Mouse (Mus musculus) limb, embryonic 12.5 days (tissue): ENCODE measurements at regions not wholly inside any gene's neighbourhood (a gene's known extent, or its start where the extent isn't known, plus 50 kb on each side); places are given as distances from the start of the nearest gene placed in this dataset.

Experiments
- ATAC-seq: fragments of 200-750 bp; cut with Nextera tagmentation; 2 replicates; pipeline ENCODE4 v1.8.0; 2017; ENCODE audit warnings: low read depth, moderate TSS enrichment; ENCODE audit not compliant: insufficient number of reproducible peaks, insufficient read depth, low FRiP score, low TSS enrichment
- H3K27ac ChIP-seq: fragments of 300-500 bp; sonication (generic); 2 replicates; pipeline ENCODE4 v1.5.1; 2016; ENCODE audit warnings: mild to moderate bottlenecking, moderate library complexity
- H3K27me3 ChIP-seq: fragments of 300-500 bp; sonication (generic); 2 replicates; pipeline ENCODE4 v1.6.1; 2016; ENCODE audit warnings: mild to moderate bottlenecking, moderate library complexity
- H3K36me3 ChIP-seq: fragments of 300-500 bp; sonication (generic); 2 replicates; pipeline ENCODE4 v1.6.1; 2016; ENCODE audit warnings: mild to moderate bottlenecking, moderate library complexity
- H3K4me1 ChIP-seq: fragments of 300-500 bp; sonication (generic); replicated peaks from 2 replicates; pipeline ENCODE4 v1.6.1; 2016
- H3K4me2 ChIP-seq: fragments of 300-500 bp; sonication (generic); 2 replicates; pipeline ENCODE4 v1.6.1; 2016; ENCODE audit warnings: mild to moderate bottlenecking, moderate library complexity
- H3K4me3 ChIP-seq: fragments of 300-500 bp; sonication (generic); replicated peaks from 2 replicates; pipeline ENCODE4 v1.5.1; 2016; ENCODE audit warnings: mild to moderate bottlenecking
- H3K9ac ChIP-seq: fragments of 300-500 bp; sonication (generic); replicated peaks from 2 replicates; pipeline ENCODE4 v1.6.1; 2016; ENCODE audit warnings: mild to moderate bottlenecking, moderate library complexity
- H3K9me3 ChIP-seq: fragments of 300-500 bp; sonication (generic); 2 replicates; pipeline ENCODE4 v1.6.1; 2016; ENCODE audit warnings: mild to moderate bottlenecking, moderate library complexity
- WGBS: fragments of 180-500 bp; shearing (Covaris S2); methylation state at CpG from one replicate; pipeline ENCODE4 v1.1.7; 2016; 5-methylcytosine and 5-hydroxymethylcytosine counted together

DNA sequence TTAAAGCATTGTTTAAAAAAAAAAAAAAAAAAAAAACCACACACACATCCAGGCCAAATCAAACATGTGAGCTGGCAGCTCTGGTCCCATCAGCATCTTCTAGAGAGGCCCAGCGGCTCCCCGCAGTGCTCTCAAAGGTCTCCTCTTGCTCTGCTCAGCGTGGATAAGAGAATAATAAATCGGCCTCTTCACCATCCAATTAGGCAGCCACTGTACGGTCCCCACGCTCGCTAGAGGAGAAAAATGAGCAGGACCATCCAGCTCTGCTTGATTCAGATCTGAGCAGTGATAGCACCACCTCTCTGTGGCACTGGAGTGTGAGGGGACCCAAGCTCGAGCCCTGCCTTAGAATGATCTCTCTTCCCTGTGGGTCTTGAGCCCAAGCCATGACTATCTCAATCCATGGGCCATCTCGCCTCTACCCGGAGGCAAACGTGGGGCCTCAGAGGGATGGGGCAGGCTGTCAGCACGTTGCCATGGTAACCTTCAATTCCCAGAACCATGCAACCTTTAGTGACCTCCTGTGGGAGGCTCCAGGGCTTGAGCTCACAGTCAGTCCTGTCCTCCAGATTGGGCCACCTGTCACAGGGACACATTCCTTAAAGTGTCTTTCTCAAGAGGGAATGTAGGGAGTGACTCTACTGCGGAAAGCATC, 273.6 kb upstream of the Prok2 start:
- WGBS, result 43% methylated on average over 13 of the region's 13 CpGs
- H3K9me3 ChIP-seq, result no peaks in the 10 kb centered on the region
- no peak overlapping the region for H3K27ac ChIP-seq
- no peak overlapping the region for H3K9ac ChIP-seq
- ATAC-seq, result no peak
- no peak overlapping the region for H3K4me2 ChIP-seq
- H3K27me3 ChIP-seq, result peaks cover 97% of the 10 kb centered on the region
- H3K36me3 ChIP-seq, result no peaks in the 10 kb centered on the region
- H3K4me3 ChIP-seq, result no peak overlapping the region
- H3K4me1 ChIP-seq, result peaks cover 25% of the 10 kb centered on the region

DNA sequence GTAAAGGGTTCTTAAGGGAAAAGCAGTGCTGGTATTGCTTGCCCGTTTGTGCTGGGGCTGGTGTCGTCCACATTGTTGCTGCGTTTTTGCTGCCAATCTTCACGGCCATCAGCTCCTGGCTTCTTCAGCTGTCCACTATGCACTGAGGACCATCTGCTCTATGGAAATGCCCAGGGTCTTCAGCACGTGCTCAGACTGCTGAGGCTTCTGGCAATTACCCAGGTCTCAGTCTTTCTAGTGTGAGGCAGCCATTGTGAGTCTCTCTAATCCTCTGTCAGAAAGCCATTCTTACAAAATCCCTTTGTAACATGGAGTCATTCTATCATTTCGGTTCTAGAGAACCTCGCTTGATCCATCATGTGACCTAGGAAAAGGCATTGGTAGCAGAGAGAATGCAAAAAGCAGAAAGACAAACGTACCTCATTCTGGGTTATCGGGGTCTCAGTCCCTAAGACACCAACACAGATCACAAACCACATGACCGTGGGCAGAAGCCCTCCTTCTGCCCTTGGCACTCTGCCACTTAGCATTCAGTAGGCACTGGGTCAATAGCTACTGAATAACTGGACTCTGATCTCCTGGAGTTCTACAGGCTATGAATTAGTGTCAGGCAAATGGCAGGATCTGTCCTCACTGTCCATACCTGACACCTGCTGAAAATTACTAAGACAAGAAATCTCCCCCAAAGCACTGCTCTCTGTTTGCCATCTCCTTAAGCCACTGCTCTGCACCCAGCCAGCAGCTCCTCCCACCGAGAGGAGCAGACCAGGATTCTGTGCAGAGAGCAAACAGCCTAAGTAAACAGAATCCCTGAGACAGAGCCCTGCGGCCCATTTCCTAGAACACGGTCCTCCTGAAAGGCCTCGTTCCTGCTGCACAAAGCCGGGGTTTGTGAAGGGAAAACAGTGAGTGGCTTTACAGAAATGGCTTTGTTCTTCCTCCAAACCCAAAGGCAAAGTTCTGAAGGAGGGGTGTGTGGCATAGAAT, 270.1 kb upstream of the Prok2 start:
- no peak for ATAC-seq
- WGBS, result 65% methylated on average over 15 of the region's 15 CpGs

DNA sequence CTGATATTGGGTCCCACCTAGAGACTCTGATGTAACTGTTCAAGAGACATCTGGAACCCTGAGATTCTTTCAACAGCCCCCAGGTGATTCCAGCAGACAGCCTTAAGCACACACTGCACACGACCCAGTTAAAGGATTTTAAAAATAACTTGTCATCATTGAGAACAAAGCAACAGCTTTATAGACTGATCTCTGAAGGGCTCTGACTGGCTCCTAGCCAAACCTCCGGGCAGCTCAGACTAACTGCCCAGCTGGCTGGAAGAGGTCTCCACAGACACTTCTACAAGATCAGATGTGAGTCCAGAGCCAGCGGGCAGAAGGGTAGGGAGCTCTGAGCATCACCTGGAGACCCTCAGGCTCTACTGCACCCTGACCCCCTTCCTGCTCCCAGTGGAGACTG, 267.8 kb upstream of the Prok2 start:
- H3K4me3 ChIP-seq, result no peak overlapping the region
- no peaks in the 10 kb centered on the region for H3K36me3 ChIP-seq
- no peak overlapping the region for H3K9ac ChIP-seq
- H3K9me3 ChIP-seq, result no peaks in the 10 kb centered on the region
- peaks cover 37% of the 10 kb centered on the region for H3K4me1 ChIP-seq
- WGBS, result 45% methylated on average over 3 of the region's 3 CpGs
- H3K4me2 ChIP-seq, result no peak overlapping the region
- peaks cover 45% of the 10 kb centered on the region for H3K27me3 ChIP-seq
- no peak overlapping the region for H3K27ac ChIP-seq
- no peak for ATAC-seq

More for the DNA sequence above, 270.1 kb upstream of the Prok2 start:
- no peaks in the 10 kb centered on the region for H3K36me3 ChIP-seq
- H3K27me3 ChIP-seq, result peaks cover 66% of the 10 kb centered on the region
- no peaks in the 10 kb centered on the region for H3K9me3 ChIP-seq
- H3K4me2 ChIP-seq, result no peak overlapping the region
- H3K4me3 ChIP-seq, result no peak overlapping the region
- peaks cover 42% of the 10 kb centered on the region for H3K4me1 ChIP-seq
- H3K27ac ChIP-seq, result no peak overlapping the region
- no peak overlapping the region for H3K9ac ChIP-seq

DNA sequence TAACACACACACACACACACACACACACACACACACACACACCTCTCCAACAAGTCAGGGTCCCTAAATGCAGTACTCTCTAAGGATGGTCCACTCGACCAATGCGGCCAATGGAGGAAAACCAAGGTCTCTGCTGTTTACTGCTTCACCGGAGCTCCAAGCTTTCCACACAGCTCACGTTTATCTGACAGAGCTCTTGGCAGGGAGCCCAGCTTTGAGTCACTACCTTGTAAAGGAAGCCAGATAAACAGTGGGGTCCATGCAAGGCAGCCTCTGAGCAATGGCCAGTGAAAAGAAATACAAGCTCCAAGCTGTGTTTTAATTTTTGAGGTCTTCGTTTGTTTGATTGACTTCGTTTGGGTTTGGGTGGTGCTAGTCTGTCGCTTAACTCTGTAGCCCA, 264.9 kb upstream of the Prok2 start:
- Histone ChIP-seq H3K27ac (peak overlapping the region; percentile 47; the same call in 1 of the 2 replicates), H3K4me3 (no peak overlapping the region), H3K9ac (no peak overlapping the region), H3K4me2 (no peak overlapping the region), H3K4me1 (peaks cover 29% of the 10 kb centered on the region), H3K27me3 (peaks cover 44% of the 10 kb centered on the region), H3K9me3 (no peaks in the 10 kb centered on the region), H3K36me3 (no peaks in the 10 kb centered on the region)
- ATAC-seq, result 0 out of 2 replicates have a peak, but pooled peaks have one; percentile 70
- WGBS, result 47% methylated on average over 7 of the region's 7 CpGs

DNA sequence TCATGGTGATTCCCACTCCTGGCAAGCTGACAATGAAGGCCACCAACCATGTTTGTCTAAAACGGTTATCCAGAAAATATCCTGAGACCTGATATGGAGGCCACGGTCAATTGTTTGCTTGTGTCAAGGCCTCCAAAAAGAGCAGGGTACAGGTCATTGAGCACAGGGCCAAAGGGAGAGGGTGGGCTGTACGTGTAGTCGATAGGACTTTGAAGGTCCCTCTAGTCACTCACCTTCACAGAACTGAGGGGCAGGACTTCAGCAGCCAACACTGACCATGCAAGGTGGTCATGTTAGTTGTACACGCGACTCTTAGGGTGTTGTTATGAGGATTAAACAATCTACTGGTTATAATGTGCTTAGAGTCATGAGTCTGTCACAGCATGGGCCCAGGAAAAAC, 264.4 kb upstream of the Prok2 start:
- peaks cover 32% of the 10 kb centered on the region for H3K4me1 ChIP-seq
- H3K36me3 ChIP-seq, result no peaks in the 10 kb centered on the region
- H3K4me3 ChIP-seq, result no peak overlapping the region
- no peak overlapping the region for H3K9ac ChIP-seq
- no peak for ATAC-seq
- 0 out of 2 replicates have a peak overlapping the region, but pooled peaks have one; percentile 47 for H3K27ac ChIP-seq
- peaks cover 44% of the 10 kb centered on the region for H3K27me3 ChIP-seq
- no peak overlapping the region for H3K4me2 ChIP-seq
- H3K9me3 ChIP-seq, result no peaks in the 10 kb centered on the region
- 85% methylated on average over 6 of the region's 6 CpGs for WGBS

DNA sequence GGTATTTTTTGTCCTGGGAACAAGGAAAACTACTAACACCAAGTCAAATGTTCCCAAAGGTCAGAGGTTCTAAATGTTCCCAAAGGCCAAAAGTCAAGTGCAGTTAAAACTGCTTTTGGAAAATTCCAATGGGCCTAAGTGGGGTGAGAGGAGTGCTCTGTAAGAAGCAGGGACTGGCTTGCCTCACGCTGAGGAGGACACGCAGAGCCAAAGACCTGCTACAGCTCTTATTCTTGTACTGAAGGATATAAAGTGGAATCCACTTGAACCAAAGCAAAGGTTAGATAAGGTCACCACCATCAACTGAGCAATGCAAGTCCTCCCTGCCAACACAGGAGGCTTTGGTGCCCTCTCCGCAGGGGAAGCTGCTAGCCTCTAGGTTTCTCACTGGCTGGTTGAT, 260.3 kb upstream of the Prok2 start:
- H3K4me1 ChIP-seq, result peaks cover 28% of the 10 kb centered on the region
- no peak overlapping the region for H3K27ac ChIP-seq
- no peak overlapping the region for H3K9ac ChIP-seq
- no peak for ATAC-seq
- H3K4me3 ChIP-seq, result no peak overlapping the region
- no peaks in the 10 kb centered on the region for H3K9me3 ChIP-seq
- peaks cover 67% of the 10 kb centered on the region for H3K27me3 ChIP-seq
- 81% methylated on average over 3 of the region's 3 CpGs for WGBS
- H3K36me3 ChIP-seq, result no peaks in the 10 kb centered on the region
- H3K4me2 ChIP-seq, result no peak overlapping the region

DNA sequence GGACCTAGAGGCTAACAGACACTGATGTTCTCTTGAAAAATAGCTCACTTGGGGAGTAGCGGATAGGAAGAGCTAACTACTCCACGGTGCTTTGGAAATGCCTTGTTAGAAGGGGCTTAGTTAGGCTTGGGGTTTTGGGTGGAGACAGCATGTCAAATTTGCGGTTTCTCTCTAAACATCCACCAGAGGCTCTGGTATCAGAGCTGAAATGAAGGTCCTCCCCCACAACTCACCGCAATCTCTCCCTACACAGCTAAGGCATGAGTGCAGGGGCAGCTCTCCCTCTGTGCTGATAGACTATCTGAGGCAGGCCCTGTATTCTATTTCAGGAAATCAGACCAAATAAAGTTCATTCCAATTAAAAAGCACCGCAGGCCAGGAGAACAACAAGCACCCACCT, 259.1 kb upstream of the Prok2 start:
- H3K9me3 ChIP-seq, result no peaks in the 10 kb centered on the region
- H3K9ac ChIP-seq, result no peak overlapping the region
- H3K4me2 ChIP-seq, result no peak overlapping the region
- H3K4me3 ChIP-seq, result no peak overlapping the region
- peaks cover 19% of the 10 kb centered on the region for H3K4me1 ChIP-seq
- no peak overlapping the region for H3K27ac ChIP-seq
- H3K27me3 ChIP-seq, result peaks cover 76% of the 10 kb centered on the region
- ATAC-seq, result no peak
- 41% methylated on average over 5 of the region's 5 CpGs for WGBS
- H3K36me3 ChIP-seq, result no peaks in the 10 kb centered on the region

DNA sequence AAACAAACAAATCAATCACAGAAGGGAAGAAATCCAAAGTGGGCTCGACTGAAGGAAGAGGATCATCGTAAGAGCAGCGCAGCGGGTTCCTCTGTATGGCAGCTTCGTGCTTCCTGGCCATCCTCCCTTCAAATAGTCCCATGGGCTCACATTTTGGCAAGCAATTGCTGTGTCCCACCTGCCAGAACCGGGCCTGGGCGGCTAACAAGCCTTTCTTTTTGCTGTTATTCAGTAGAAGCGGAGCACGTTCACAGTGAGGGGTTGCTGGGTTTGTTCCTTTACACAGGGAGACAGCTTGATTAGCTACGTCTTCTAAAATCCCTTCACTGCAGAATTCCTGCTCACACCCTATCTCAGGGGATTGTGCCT, 258.6 kb upstream of the Prok2 start:
- no peak for ATAC-seq

DNA sequence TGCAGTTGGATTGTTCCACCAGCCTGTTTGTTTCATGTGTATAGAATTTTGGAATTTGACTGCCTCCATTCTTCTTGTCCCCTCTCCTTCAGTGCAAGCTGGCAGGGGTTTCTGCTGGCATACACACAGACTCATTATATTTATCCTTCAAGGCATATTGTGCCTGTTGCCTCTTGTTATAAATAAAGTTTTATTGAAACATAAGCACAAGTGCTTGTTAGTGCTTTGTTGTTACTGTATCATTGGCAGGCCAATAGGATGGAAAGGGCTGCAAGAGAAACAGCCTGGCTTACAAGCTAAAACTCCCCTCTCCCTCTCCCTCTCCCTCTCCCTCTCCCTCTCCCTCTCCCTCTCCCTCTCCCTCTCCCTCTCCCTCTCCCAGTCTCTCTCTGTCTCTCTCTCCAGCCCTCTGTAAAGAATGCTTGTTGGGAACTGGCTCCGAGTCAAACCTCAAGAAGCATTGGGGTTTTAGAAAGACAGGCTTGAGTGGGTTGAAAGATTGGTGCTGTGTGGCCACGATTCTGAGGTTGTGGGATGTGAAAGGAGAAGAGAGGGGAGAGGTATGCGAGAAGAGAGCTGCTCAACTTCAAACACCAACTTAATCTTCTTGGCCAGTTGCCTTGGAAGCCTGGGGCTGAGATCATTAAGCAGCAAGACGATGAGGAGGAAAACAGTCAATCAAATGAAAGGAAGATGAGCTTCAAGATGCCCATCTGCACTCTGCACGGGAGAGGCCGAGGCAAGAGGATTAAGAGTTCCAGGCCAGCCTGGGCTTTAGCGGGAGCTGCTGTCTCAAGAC, 258.1 kb upstream of the Prok2 start:
- Histone ChIP-seq H3K36me3 (no peaks in the 10 kb centered on the region), H3K27me3 (peaks cover 81% of the 10 kb centered on the region), H3K4me2 (no peak overlapping the region), H3K9ac (no peak overlapping the region), H3K27ac (no peak overlapping the region), H3K4me1 (peaks cover 19% of the 10 kb centered on the region), H3K4me3 (no peak overlapping the region), H3K9me3 (no peaks in the 10 kb centered on the region)
- ATAC-seq, result no peak
- WGBS, result 17% methylated on average over 7 of the region's 7 CpGs

More for the DNA sequence above, 258.6 kb upstream of the Prok2 start:
- Histone ChIP-seq H3K4me3 (no peak overlapping the region), H3K4me1 (peaks cover 19% of the 10 kb centered on the region), H3K4me2 (no peak overlapping the region), H3K9ac (no peak overlapping the region), H3K27ac (no peak overlapping the region), H3K27me3 (peaks cover 79% of the 10 kb centered on the region), H3K9me3 (no peaks in the 10 kb centered on the region), H3K36me3 (no peaks in the 10 kb centered on the region)
- WGBS, result 28% methylated on average over 10 of the region's 10 CpGs

DNA sequence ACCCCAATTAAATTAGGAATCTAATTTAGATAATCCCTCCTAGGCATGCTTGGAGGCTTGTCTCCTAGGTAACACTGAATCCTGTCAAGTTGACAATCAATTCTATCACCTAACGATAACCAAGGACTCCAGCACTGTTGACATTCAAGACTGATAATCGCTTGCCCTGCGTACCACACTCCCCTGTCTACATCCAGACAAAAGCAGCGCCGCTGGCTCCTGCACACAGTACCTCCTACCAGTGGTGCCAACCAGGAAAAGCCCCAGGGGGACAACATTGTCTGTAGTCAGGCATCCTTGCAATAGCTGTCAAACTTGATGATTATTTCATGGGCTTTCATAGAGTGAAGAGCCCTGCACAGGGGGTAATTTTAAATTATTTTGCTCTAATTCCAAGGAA, 253.4 kb upstream of the Prok2 start:
- Histone ChIP-seq H3K4me1 (peaks cover 5% of the 10 kb centered on the region; the same call in 1 of the 2 replicates), H3K9me3 (no peaks in the 10 kb centered on the region), H3K4me3 (no peak overlapping the region), H3K27me3 (peaks cover 39% of the 10 kb centered on the region), H3K9ac (no peak overlapping the region), H3K27ac (no peak overlapping the region), H3K36me3 (no peaks in the 10 kb centered on the region), H3K4me2 (no peak overlapping the region)
- WGBS, result 66% methylated on average over 5 of the region's 5 CpGs
- ATAC-seq, result no peak
